Mouse (Mus musculus): ENCODE results near the gene Mnat1. TPM values are rescaled to one million over a fixed set of nuclear protein-coding genes. Genes with fewer than 3 reads are reported as not detected.

Mnat1 gene
- total and polyA plus RNA-seq, 3 experiments, result 39.4 to 69.0 (median 64.2) TPM

- no peak overlapping the region for H3K4me2 ChIP-seq (ENCODE audit: insufficient read depth, low read depth, poor library complexity, severe bottlenecking)
- no peak for TF ChIP-seq POLR2AphosphoS2 (IDR thresholded peaks at IDR 0.05; ENCODE audit: low read depth, low read length)
- no peak for TF ChIP-seq ETS1 (conservative IDR thresholded peaks at IDR 0.05; ENCODE audit: low read depth, low read length)
- no peak for TF ChIP-seq EP300 (IDR thresholded peaks at IDR 0.05; ENCODE audit: low read length)
- no peak for TF ChIP-seq PAX5 (IDR thresholded peaks at IDR 0.05; ENCODE audit: low read length)
- no peak for TF ChIP-seq SMC3 (IDR thresholded peaks at IDR 0.05; ENCODE audit: low read depth, low read length)
- no peak for TF ChIP-seq USF2 (conservative IDR thresholded peaks at IDR 0.05; ENCODE audit: low read depth, low read length)
- no peak for TF ChIP-seq MEF2A (IDR thresholded peaks at IDR 0.05; ENCODE audit: borderline replicate concordance, low read depth, low read length)
- no peak for TF ChIP-seq CHD2 (IDR thresholded peaks at IDR 0.05; ENCODE audit: low read length)
- TF ChIP-seq TCF12 (IDR thresholded peaks at IDR 0.05; ENCODE audit: low read depth, low read length), result no peak
- TF ChIP-seq JUND (conservative IDR thresholded peaks at IDR 0.05; ENCODE audit: low read depth, low read length), result no peak
- TF ChIP-seq POLR2A (IDR thresholded peaks at IDR 0.05; ENCODE audit: low read depth, low read length), result no peak
- no peak for TF ChIP-seq IRF4 (IDR thresholded peaks at IDR 0.05; ENCODE audit: low read depth, low read length)
- TF ChIP-seq HCFC1 (IDR thresholded peaks at IDR 0.05; ENCODE audit: low read depth, low read length), result no peak
- no peak for TF ChIP-seq RAD21 (IDR thresholded peaks at IDR 0.05; ENCODE audit: low read depth, low read length)
- TF ChIP-seq CTCF (conservative IDR thresholded peaks at IDR 0.05 in 1 of 2, IDR thresholded peaks at IDR 0.05 in 1 of 2; ENCODE audit: low read depth in 2 of 2, low read length in 2 of 2), result no peak
- no peak for TF ChIP-seq USF1 (IDR thresholded peaks at IDR 0.05; ENCODE audit: low read depth, low read length)
- no peak for TF ChIP-seq E2F4 (IDR thresholded peaks at IDR 0.05; ENCODE audit: insufficient replicate concordance, low read depth, low read length)
- TF ChIP-seq MXI1 (IDR thresholded peaks at IDR 0.05; ENCODE audit: low read depth, low read length), result no peak
- TF ChIP-seq GABPA (IDR thresholded peaks at IDR 0.05; ENCODE audit: insufficient replicate concordance, low read depth, low read length), result no peak
- no peak for TF ChIP-seq MAZ (IDR thresholded peaks at IDR 0.05; ENCODE audit: low read depth, low read length)
- H3K27me3 ChIP-seq (replicated peaks), result no peaks in the 10 kb centered on the region
- H3K27ac ChIP-seq (ENCODE audit: insufficient read depth, low read depth), result no peak overlapping the region
- H3K9ac ChIP-seq (ENCODE audit: insufficient read depth, low read depth), result no peak overlapping the region
- in situ Hi-C loops (cut with MboI; ENCODE audit: low pct_ligation_motif_present, low pct_unique_long_range_greater_than_20kb, low sequenced_read_pairs) (no loop called here), dilution Hi-C loops (cut with MboI; ENCODE audit: extremely low pct_ligation_motif_present, extremely low pct_unique_long_range_greater_than_20kb, low sequenced_read_pairs) (no loop called here)
- H3K4me3 ChIP-seq (replicated peaks in 1 of 3; ENCODE audit: low read depth in 2 of 3, low read length in 2 of 3, poor library complexity in 1 of 3), result no peak overlapping the region
- no peaks in the 10 kb centered on the region for H3K4me1 ChIP-seq (ENCODE audit: control insufficient read depth in 1 of 2, insufficient read depth in 2 of 2)
- no peaks in the 10 kb centered on the region for H3K9me3 ChIP-seq (replicated peaks; ENCODE audit: low read length)
- H3K36me3 ChIP-seq (replicated peaks in 1 of 2; ENCODE audit: control insufficient read depth in 1 of 2, insufficient read depth in 1 of 2, low read length in 1 of 2), result peaks cover 0 to 14% of the 10 kb centered on the region in 2 experiments
- no peaks in the 10 kb centered on the region for H3K79me2 ChIP-seq (replicated peaks; ENCODE audit: control insufficient read depth, extremely low read depth, insufficient read depth, poor library complexity, severe bottlenecking)
- DNase-seq (ENCODE audit: extremely low read depth), result no peak
Measured at GRCm38 (mm10) chr12:73266597-73266996, 143.1 kb downstream of the Mnat1 start.

- Histone ChIP-seq H3K4me3 (replicated peaks in 1 of 3; ENCODE audit: low read depth in 2 of 3, low read length in 2 of 3, poor library complexity in 1 of 3) (no peak overlapping the region), H3K27me3 (replicated peaks) (no peaks in the 10 kb centered on the region), H3K4me1 (ENCODE audit: control insufficient read depth in 1 of 2, insufficient read depth in 2 of 2) (peaks cover 0 to 6% of the 10 kb centered on the region in 2 experiments; a peak in 2 of 4 replicates), H3K9me3 (replicated peaks; ENCODE audit: low read length) (no peaks in the 10 kb centered on the region), H3K4me2 (ENCODE audit: insufficient read depth, low read depth, poor library complexity, severe bottlenecking) (no peak overlapping the region), H3K79me2 (replicated peaks; ENCODE audit: control insufficient read depth, extremely low read depth, insufficient read depth, poor library complexity, severe bottlenecking) (no peaks in the 10 kb centered on the region), H3K27ac (ENCODE audit: insufficient read depth, low read depth) (no peak overlapping the region), H3K36me3 (replicated peaks in 1 of 2; ENCODE audit: control insufficient read depth in 1 of 2, insufficient read depth in 1 of 2, low read length in 1 of 2) (peaks cover 0 to 28% of the 10 kb centered on the region in 2 experiments), H3K9ac (ENCODE audit: insufficient read depth, low read depth) (no peak overlapping the region)
- dilution Hi-C loops (cut with MboI; ENCODE audit: extremely low pct_ligation_motif_present, extremely low pct_unique_long_range_greater_than_20kb, low sequenced_read_pairs), result no loop called here
- TF ChIP-seq MEF2A (IDR thresholded peaks at IDR 0.05; ENCODE audit: borderline replicate concordance, low read depth, low read length) (no peak), NELFE (IDR thresholded peaks at IDR 0.05; ENCODE audit: low read depth, low read length) (no peak), RAD21 (IDR thresholded peaks at IDR 0.05; ENCODE audit: low read depth, low read length) (peak; percentile 7), ZC3H11A (IDR thresholded peaks at IDR 0.05; ENCODE audit: low read depth, low read length) (no peak)
- no peak for DNase-seq (ENCODE audit: extremely low read depth)
- in situ Hi-C loops (cut with MboI; ENCODE audit: low pct_ligation_motif_present, low pct_unique_long_range_greater_than_20kb, low sequenced_read_pairs), result no loop called here
Measured at GRCm38 (mm10) chr12:73268497-73268896, 145.0 kb downstream of the Mnat1 start.
